Mouse (Mus musculus): ENCODE data around the gene Cracr2b.

The Cracr2b gene

GRCm38 (mm10) chr7:141469901-141470636, 9.2 kb downstream of the Cracr2b start:
- peak; percentile 43 for DNase-seq (ENCODE audit: low spot score)

GRCm38 (mm10) chr7:141470637-141470944, 9.7 kb downstream of the Cracr2b start:
- DNase-seq (ENCODE audit: low spot score) = no peak

- no peak for DNase-seq (ENCODE audit: low spot score)
These were observed 10.3 kb downstream of the Cracr2b start for GRCm38 (mm10) chr7:141471236-141471635.

- peak; percentile 71 for DNase-seq (ENCODE audit: low spot score)
These were observed 11.3 kb downstream of the Cracr2b start for GRCm38 (mm10) chr7:141472226-141472625.

GRCm38 (mm10) chr7:141472763-141473162, 11.9 kb downstream of the Cracr2b start:
- no peak for DNase-seq (ENCODE audit: low spot score)

GRCm38 (mm10) chr7:141474160-141474559, 13.3 kb downstream of the Cracr2b start:
- DNase-seq (ENCODE audit: low spot score) = no peak

DNA sequence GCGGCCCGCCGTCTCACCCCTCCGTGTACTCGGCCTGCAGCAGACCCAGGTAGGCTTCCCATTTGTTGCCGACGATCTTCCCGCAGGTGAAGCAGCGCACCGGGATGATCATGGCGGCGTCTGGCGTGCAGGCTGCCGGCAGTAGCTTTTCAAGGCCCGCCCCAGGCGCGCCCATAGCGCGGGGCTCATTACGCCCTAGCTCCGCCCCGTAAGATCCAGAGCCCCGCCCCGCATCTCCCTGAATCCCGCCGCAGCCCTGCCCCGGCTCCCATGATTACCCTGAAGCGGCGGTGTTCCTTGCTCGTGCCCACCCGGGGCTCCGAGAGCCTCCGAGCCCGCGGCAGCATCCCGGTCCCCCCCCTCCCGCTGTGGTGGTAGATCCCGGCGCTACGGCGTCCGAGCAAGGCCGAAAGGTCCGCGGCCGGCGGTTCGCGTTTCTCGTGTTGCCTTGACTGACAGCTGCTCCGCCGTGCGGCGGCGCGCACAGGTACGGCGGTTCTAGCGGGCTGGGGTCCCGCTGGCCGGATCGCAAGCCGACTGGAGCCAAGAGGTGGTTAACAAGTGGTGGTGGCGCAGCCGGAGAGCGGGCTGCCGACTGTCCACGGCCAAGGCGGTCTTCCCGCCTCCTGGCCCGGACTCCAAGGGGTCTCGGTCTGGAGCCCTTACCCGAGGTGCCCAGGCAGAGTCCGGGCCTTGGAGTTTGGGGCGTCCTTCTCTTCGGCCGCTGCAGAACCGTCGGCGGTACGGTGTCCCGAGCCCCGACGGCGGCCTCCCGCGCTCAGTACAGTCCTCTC, 14.3 kb downstream of the Cracr2b start, which contains the start of the genes Polr2l and Tspan4:
Gene Polr2l, minus strand, starts transcription at position 122 of the 794 bp plus-strand sequence.
Gene Tspan4, plus strand, starts transcription at position 230 of the 794 bp plus-strand sequence.
- DNase-seq (ENCODE audit: low spot score) = peak; percentile 79

- peak; percentile 24 for DNase-seq (ENCODE audit: low spot score)
These were observed 14.9 kb downstream of the Cracr2b start for GRCm38 (mm10) chr7:141475805-141476158.

DNA sequence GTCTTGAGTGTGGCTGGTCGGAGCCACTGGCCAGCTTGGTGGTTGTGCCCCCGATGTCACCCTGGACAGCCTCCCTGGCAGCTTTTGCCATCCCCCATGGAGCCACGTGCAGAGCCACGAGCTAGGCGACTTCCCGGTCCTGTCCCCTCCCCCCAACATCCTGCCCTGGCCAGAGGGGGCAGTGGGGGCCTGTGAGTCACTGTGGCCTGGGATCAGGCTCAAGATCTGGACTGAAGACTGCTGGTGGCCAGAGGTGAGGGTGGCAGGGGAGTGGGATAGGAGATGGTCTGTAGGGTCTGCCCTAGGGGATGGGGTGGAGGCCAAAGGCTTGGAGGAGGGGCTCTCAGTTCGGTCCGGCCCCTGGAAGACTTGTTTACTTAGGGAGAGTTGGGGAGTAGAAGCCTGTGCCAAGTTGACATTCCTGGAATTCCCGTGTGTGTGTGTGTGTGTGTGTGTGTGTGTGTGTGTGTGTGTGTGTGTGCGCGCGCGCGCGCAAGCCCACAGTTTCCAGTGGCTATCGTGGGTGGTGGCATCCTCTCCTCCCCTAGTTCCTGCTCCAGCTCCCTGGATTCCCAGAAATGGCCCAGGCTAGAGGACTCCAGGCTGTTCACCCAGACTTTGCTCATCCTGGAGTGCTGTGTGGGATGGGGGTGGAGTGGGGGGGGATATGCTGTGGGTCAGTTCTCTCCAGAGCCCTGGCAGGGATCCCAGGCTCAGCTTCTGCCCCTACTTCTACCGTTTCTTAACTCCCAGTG, 15.5 kb downstream of the Cracr2b start:
- DNase-seq (ENCODE audit: low spot score) = peak; percentile 83

GRCm38 (mm10) chr7:141476981-141477370, 16.1 kb downstream of the Cracr2b start:
- peak; percentile 34 for DNase-seq (ENCODE audit: low spot score)

GRCm38 (mm10) chr7:141477578-141478269, 16.8 kb downstream of the Cracr2b start:
- peak; percentile 30 for DNase-seq (ENCODE audit: low spot score)

- DNase-seq (ENCODE audit: low spot score) = peak; percentile 64
These were observed 17.4 kb downstream of the Cracr2b start for GRCm38 (mm10) chr7:141478270-141478748.

DNA sequence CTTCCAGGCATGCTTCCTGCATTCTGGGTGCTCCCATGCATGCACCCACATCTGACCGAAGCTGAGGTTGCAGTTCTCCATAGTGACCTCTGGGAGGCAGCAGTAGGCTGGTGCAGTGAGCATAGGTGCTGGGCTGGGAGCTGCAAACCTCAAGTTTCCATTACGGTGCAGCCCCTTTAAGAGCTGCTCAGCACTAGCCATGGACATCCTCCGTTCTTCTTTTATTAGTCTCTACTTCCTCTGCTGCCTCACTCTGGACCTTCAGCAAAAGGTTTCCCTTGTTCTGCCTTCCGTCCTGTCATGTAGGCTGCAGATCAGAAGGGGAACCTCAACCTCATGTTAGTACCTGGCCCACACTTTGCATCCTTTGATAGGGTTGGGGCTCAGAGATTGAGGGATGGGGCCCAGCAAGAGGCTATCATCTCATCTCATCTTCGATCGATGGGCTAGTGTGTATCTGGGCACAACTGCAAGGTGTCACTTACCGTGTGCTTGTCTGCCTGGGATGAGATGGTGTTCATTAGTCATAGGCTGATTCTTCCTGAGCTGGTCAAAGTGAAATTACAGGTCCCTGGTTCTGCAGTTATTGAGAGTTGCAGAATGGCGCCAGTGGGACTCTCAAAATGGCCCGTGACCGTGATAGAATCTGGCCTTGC, 20.1 kb downstream of the Cracr2b start:
- peak; percentile 30 for DNase-seq (ENCODE audit: low spot score)

DNA sequence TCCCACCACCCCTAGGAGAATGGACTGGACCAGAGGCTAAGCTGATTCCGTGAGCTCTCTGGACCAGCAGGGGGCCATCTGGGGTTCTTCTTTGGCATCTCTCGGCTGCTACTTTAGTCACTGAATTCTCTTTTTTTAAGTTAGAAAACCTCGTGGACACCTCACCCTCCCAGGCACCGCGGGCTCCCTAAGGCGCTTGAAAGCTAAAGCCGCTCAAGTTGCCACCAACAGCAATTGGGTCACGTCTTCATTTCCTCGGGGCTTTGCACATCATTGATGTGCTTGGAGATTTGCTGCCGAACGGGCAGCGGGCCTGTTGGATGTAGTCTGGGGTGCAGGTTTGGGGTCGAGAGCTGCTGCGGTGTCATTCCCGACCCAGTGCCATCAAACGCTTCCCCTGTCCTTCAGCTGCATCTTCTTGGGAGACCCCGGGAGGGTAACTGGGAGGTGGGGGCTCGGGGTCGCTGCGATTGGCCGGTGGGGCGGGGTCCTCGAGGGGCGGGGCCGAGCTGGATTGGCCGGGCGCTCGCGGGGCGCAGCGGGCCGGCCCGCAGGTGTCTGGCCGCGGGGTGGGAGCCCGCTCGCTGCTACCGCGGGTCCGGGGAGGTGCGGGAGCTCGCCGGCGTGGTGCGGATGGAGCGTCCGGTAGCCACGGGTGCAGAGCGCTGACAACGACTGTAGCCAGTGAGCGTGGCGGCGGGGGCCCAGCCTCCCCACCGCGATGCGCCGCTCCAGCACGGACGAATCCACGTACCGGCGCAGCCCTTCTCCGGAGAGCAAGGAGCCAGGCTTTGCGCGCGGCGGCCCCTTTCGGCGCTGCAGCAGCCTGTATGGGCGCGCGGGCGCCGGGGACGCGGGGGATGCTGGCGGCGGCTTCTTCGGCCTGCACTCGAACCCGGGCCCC, 20.9 kb downstream of the Cracr2b start:
- DNase-seq (ENCODE audit: low spot score) = peak; percentile 33

GRCm38 (mm10) chr7:141482531-141483024, 21.7 kb downstream of the Cracr2b start:
- DNase-seq (ENCODE audit: low spot score) = no peak

DNA sequence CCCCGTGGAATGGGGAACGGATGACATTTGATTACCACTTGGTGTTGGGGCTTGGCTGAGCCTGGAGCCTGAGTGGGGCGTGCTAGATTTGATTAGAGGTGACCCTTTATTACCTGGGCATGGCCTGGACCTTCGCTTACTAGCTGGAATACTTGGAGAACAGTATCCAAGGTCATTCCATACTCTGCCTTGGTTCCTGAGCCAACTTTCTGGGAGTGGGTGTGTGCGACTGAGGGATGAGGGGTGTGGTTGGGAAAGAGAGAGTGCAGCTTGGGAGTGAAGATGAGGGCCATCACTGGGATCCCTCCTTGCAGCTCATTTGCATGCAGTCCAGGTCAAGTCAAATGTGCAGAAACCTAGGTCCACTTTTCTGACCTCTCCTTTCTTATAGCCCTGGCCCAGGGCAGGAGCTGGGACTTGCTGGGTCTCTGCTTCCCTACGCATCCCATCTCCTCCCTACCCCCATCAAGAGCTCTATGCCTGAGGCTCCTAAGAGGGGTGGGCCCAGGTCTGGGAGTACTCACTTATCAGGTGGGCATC, 22.3 kb downstream of the Cracr2b start:
- no peak for DNase-seq (ENCODE audit: low spot score)

GRCm38 (mm10) chr7:141484186-141485120, 23.6 kb downstream of the Cracr2b start:
- no peak for DNase-seq (ENCODE audit: low spot score)

DNA sequence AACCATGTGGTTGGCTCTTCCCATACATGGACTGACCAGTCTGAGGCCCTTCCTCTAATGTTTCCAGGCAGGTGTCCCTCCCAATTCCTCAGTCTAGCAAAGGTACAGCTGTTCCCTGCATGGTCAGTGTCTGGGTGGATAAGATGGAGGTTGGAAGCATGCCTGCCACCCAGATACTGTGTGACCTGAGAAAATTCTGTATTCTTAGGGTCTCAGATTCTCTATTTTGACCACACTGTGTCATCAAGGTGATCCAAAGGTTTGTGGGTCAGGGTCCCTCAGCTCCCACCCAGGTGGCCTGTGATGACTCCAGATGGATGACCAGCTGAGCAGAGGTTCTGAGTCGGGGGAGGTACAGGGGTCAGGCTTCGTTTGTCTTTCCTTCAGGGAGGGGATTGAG, 24.3 kb downstream of the Cracr2b start:
- DNase-seq (ENCODE audit: low spot score) = no peak

GRCm38 (mm10) chr7:141485606-141486005, 24.7 kb downstream of the Cracr2b start:
- DNase-seq (ENCODE audit: low spot score) = no peak
